Mouse (Mus musculus) forebrain, postnatal 0 days (tissue): ENCODE measurements around the gene Nkx2-5. TPM values are rescaled to one million over a fixed set of nuclear protein-coding genes. Genes with fewer than 3 reads are reported as not detected.

Source experiments
- ATAC-seq: fragments of 200-750 bp; cut with Nextera tagmentation; 2 replicates; pipeline ENCODE4 v1.8.0; 2017; ENCODE audit warnings: mild to moderate bottlenecking, moderate library complexity
- DNase-seq: peaks from one replicate; pipeline ENCODE4 v3.0.0-alpha.2; 2015
- H3K27ac ChIP-seq: fragments of 300-500 bp; sonication (generic); 2 replicates; pipeline ENCODE4 v1.5.1; 2014; ENCODE audit warnings: low read depth, mild to moderate bottlenecking, antibody characterized with exemption, low read length, moderate library complexity, mixed read lengths
- H3K27me3 ChIP-seq: fragments of 300-500 bp; sonication (generic); 2 replicates; pipeline ENCODE4 v1.6.1; 2014; ENCODE audit warnings: mild to moderate bottlenecking, low read length, mixed read lengths; ENCODE audit not compliant: insufficient read depth
- H3K36me3 ChIP-seq: fragments of 300-500 bp; sonication (generic); 2 replicates; pipeline ENCODE4 v1.6.1; 2014; ENCODE audit warnings: mild to moderate bottlenecking, moderate library complexity; ENCODE audit not compliant: insufficient read depth
- H3K4me1 ChIP-seq: fragments of 300-500 bp; sonication (generic); 2 replicates; pipeline ENCODE4 v1.6.1; 2014; ENCODE audit warnings: antibody characterized with exemption; ENCODE audit not compliant: insufficient read depth
- H3K4me2 ChIP-seq: fragments of 300-500 bp; sonication (generic); 2 replicates; pipeline ENCODE4 v1.6.1; 2014; ENCODE audit warnings: low read depth, mild to moderate bottlenecking, moderate library complexity
- H3K4me3 ChIP-seq: fragments of 300-500 bp; sonication (generic); 2 replicates; pipeline ENCODE4 v1.5.1; 2014; ENCODE audit warnings: low read depth, low read length, mixed read lengths
- H3K9ac ChIP-seq: fragments of 300-500 bp; sonication (generic); 2 replicates; pipeline ENCODE4 v1.6.1; 2014; ENCODE audit warnings: mild to moderate bottlenecking
- H3K9me3 ChIP-seq: fragments of 300-500 bp; sonication (generic); 2 replicates; pipeline ENCODE4 v1.6.1; 2016; ENCODE audit warnings: low read length
- CTCF ChIP-seq: sonication (generic); IDR thresholded peaks from 2 replicates; pipeline ENCODE4 v1.5.1; 2016; ENCODE audit warnings: antibody characterized with exemption, control low read depth, low read depth
- WGBS: fragments of 180-500 bp; shearing (Covaris S2); extraction: QIAGEN DNeasy Blood & Tissue Kit; methylation state at CpG from one replicate; pipeline ENCODE4 v1.1.7; 2014; 5-methylcytosine and 5-hydroxymethylcytosine counted together
- polyA plus RNA-seq: library from polyadenylated mRNA; unstranded; fragments of >200 nt; fragmentation: Nextera tagmentation; extraction: Ambion mirVana; gene quantifications from 2 replicates; pipeline ENCODE4 v1.2.1, GENCODE M21; 2015
- total RNA-seq: library from RNA; depleted of rRNA; stranded (reverse); fragments of >200 nt; gene quantifications from 2 replicates; pipeline ENCODE4 v1.2.3, GENCODE M21; 2014

Nkx2-5 gene
- total and polyA plus RNA-seq, 2 experiments from 2014 or later = 0.14 TPM; not detected in 1

DNA sequence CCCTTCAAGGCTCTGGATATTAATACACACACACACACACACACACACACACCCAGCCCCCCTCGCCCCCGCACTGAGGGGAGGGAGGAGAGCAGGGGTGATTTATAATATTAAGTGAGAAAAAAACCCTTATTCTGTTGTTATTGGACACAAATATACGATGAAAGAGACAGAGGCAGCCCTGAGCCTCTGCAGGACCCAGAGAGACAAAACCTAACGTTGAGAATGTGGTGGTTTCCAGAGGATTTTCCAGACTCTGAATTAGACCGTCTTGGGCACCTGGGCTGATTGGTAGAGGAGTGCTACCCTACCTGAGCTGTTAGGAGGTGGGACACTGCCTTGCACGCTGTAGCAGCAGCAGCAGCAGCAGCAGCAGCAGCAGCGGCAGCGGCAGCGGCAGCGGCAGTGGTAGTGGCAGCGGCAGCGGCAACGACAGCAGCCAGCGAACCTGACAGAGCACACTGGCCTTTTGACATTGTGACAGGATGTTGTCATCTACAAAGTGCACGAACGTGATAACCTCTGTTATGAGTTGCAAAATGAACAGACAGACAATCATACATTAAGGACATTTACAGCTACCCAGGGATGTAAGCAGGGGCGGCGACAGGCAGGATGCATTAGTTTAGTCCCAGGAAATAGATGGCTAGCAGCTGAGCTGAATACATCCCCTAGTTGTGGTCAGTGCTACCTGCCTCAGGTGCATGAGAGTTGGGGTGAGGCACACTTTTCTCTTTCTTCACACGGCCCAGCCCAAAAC is 7.8 kb downstream of the Nkx2-5 start:
- H3K9ac ChIP-seq = no peak overlapping the region
- H3K9me3 ChIP-seq = no peaks in the 10 kb centered on the region
- H3K27me3 ChIP-seq = peaks cover 82% of the 10 kb centered on the region
- TF ChIP-seq CTCF = no peak
- DNase-seq = no peak
- H3K36me3 ChIP-seq = no peaks in the 10 kb centered on the region
- H3K4me1 ChIP-seq = no peaks in the 10 kb centered on the region
- H3K4me3 ChIP-seq = no peak overlapping the region
- ATAC-seq = no peak
- WGBS = 2% methylated on average over 19 of the region's 19 CpGs
- H3K4me2 ChIP-seq = no peak overlapping the region
- H3K27ac ChIP-seq = no peak overlapping the region

DNA sequence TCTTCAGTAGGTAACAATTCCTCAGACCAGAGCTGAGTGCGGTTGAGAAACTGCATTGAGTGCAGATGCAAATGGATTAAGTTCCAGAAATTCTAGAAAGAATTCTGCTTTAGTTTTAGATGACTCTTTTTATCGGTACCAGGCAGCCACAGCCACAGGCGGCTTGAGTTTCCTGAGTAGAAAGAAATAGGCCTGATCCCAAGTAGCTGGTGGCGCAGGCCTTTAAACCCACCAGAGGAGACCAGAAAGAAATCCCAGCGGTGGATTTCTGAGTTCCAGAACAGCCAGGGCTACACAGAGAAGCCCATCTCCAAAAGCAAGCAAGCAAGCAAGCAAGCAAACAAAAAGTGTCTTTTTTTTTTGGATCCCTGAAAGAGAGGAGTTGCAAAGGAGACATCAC is 8.4 kb downstream of the Nkx2-5 start:
- H3K4me2 ChIP-seq = no peak overlapping the region

DNA sequence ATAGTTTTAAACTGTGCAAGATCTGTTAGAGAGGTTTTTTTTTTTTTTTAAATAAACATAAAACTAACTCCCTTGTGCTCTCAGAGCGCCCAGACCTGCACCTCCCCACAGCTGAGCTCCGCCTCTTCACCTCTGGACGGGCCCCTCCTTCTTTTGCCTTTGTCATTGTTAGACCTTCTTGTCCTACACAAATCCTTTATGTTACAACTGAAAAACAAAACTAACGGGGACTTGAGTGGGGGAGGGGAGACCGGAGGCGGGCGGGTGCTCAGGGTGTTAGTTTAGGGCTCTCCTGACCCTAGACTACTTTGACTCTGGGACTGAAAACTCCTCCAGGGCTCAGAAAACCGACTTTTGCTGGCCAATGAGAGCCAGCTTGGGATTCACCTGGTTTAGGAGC is 8.9 kb downstream of the Nkx2-5 start:
- Histone ChIP-seq H3K4me2 (no peak overlapping the region), H3K9me3 (no peaks in the 10 kb centered on the region), H3K27ac (no peak overlapping the region), H3K4me3 (no peak overlapping the region), H3K4me1 (no peaks in the 10 kb centered on the region), H3K36me3 (no peaks in the 10 kb centered on the region), H3K9ac (no peak overlapping the region), H3K27me3 (peaks cover 72% of the 10 kb centered on the region)
- WGBS = 3% methylated on average over 8 of the region's 8 CpGs
- DNase-seq = no peak
- no peak for ATAC-seq
- TF ChIP-seq CTCF = no peak

More for the DNA sequence above, 8.4 kb downstream of the Nkx2-5 start:
- H3K4me3 ChIP-seq = no peak overlapping the region
- H3K9ac ChIP-seq = no peak overlapping the region
- H3K36me3 ChIP-seq = no peaks in the 10 kb centered on the region
- H3K4me1 ChIP-seq = no peaks in the 10 kb centered on the region
- no peak overlapping the region for H3K27ac ChIP-seq
- TF ChIP-seq CTCF = no peak
- ATAC-seq (no peak), DNase-seq (no peak)
- peaks cover 77% of the 10 kb centered on the region for H3K27me3 ChIP-seq
- 11% methylated on average over 5 of the region's 5 CpGs for WGBS
- H3K9me3 ChIP-seq = no peaks in the 10 kb centered on the region

DNA sequence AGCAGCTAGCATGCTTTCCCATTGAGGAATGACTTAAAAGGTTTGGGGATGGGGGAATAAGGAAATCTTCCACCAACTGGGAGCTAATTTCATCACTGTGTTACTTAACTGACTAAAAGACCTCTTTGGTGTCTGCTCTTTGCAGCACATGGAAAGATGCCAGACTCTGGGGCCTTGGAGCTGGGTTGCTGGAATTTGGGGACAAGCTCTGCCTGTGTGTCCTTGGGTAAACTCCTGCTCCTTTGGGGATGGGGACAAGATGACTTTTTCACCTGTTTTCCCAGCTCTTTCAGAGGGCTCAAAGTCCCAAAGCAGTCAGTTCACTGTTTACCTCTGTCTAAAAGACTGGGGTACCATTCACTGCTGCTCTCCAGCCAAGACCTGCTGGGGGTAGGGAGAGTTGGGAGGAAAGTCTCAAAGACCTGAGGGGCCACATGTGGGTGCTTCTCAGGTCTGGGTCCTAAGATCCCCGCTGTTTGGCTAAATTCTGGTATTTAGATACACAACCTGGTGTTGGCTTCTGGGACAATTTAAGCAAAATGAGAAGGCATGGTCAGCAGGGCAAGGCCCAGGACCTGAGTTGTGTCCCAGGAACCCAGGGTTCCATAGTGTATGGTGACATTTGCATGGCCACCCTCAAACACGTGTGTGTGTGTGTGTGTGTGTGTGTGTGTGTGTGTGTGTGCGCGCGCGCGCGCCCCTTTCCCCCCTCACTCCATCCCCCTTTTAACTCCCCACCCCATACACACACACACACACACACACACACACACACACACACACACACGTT is 9.6 kb downstream of the Nkx2-5 start:
- TF ChIP-seq CTCF = no peak
- ATAC-seq (no peak), DNase-seq (no peak)
- Histone ChIP-seq H3K4me3 (no peak overlapping the region), H3K4me2 (no peak overlapping the region), H3K27ac (no peak overlapping the region), H3K9ac (no peak overlapping the region), H3K9me3 (no peaks in the 10 kb centered on the region), H3K4me1 (no peaks in the 10 kb centered on the region), H3K36me3 (no peaks in the 10 kb centered on the region), H3K27me3 (peaks cover 64% of the 10 kb centered on the region)
- WGBS = 39% methylated on average over 9 of the region's 9 CpGs

DNA sequence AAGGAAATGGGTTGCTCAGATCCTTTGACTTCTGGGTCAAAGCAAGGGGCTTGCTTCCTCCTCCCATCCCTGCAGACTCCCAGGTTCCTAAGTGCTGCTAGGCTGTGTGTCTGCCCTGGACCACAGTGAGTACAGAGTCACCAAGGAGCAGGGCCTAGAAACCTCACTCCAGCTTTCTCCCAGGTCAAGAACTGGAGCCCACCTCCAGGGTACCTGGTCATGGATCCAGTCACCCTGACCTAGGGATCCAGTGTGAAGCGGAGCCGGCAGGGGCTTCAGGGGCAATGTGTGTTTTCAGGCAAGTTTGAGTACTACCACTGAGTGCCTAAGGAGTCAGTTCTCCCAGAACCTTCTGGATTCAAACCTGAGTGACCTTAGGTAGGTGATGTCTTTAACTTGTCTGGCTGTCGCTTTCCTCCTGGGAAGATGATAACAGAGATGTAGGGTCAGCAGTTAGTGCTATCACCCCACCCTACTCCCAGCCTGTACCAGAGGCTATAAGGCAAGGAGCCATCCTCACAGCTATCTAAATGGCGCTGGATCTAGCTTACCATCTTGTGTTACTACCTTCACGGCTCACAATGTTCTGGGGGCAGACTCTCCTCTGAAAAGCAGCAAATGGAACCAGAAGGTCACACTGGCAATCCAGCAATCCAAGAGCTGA is 10.4 kb downstream of the Nkx2-5 start:
- no peak overlapping the region for H3K4me2 ChIP-seq
- ATAC-seq (no peak), DNase-seq (no peak)
- H3K9me3 ChIP-seq = no peaks in the 10 kb centered on the region
- H3K4me3 ChIP-seq = no peak overlapping the region
- no peaks in the 10 kb centered on the region for H3K36me3 ChIP-seq
- 71% methylated on average over 5 of the region's 5 CpGs for WGBS
- peaks cover 57% of the 10 kb centered on the region for H3K27me3 ChIP-seq
- no peaks in the 10 kb centered on the region for H3K4me1 ChIP-seq
- H3K27ac ChIP-seq = no peak overlapping the region
- TF ChIP-seq CTCF = no peak
- H3K9ac ChIP-seq = no peak overlapping the region

DNA sequence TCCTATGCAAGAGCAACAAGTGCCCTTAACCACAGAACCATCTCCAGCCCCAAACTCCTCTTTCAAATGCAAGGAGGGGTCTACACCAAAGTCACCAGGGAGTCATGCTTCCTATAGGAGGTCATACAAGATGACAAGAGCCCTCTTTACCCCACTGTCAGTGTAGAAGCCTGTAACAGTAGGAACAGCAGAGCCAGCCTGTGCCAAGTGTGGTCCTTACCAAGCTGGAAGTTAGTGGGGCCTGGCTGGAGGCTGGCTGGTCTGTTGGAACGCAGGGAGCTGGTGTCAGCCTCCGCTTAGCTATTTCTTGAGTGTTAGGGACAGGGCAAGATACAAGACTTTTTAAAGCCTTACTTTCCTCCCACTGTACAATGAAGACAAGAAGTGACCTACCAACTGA is 11.0 kb downstream of the Nkx2-5 start:
- no peaks in the 10 kb centered on the region for H3K4me1 ChIP-seq
- DNase-seq = no peak
- H3K27ac ChIP-seq = no peak overlapping the region
- 77% methylated on average over 2 of the region's 2 CpGs for WGBS
- no peak overlapping the region for H3K4me2 ChIP-seq
- H3K9ac ChIP-seq = no peak overlapping the region
- ATAC-seq = no peak
- peaks cover 51% of the 10 kb centered on the region for H3K27me3 ChIP-seq
- no peak overlapping the region for H3K4me3 ChIP-seq
- no peak for TF ChIP-seq CTCF
- no peaks in the 10 kb centered on the region for H3K9me3 ChIP-seq
- H3K36me3 ChIP-seq = no peaks in the 10 kb centered on the region

DNA sequence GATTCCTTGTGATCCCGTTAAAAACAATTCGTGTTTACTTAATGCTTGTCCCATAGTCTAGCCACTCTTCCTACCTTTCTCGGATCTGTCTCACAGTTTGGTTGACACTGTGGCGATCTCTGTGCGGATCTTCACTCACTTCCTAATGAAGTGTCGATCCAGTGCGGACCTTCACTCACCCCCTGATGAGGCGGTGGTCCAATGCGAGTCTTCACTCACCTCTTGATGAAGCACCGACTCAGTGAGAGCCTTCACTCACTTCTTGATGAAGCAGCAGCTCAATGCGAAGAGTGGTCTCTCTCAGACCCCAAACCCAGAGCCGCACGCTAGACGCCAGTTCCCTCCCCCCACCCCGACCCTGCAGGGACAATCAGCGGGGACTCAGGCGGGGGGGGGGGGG is 18.7 kb downstream of the Nkx2-5 start:
- H3K4me2 ChIP-seq = no peak overlapping the region
- no peak overlapping the region for H3K4me3 ChIP-seq
- no peaks in the 10 kb centered on the region for H3K9me3 ChIP-seq
- no peaks in the 10 kb centered on the region for H3K36me3 ChIP-seq
- TF ChIP-seq CTCF = no peak
- ATAC-seq (no peak), DNase-seq (no peak)
- 81% methylated on average over 15 of the region's 17 CpGs for WGBS
- no peaks in the 10 kb centered on the region for H3K27me3 ChIP-seq
- no peak overlapping the region for H3K27ac ChIP-seq
- no peaks in the 10 kb centered on the region for H3K4me1 ChIP-seq
- H3K9ac ChIP-seq = no peak overlapping the region
